Mouse (Mus musculus) myocyte (in vitro differentiated cells): ENCODE data around the gene Rbfox1. TPM values are rescaled to one million over a fixed set of nuclear protein-coding genes. Genes with fewer than 3 reads are reported as not detected.

Experiments used
- H3K27me3 ChIP-seq: one replicate; pipeline ENCODE4 v1.6.1; 2011; ENCODE audit not compliant: control insufficient read depth, insufficient read depth, insufficient read length
- H3K36me3 ChIP-seq: one replicate; pipeline ENCODE4 v1.6.1; 2011; ENCODE audit not compliant: control insufficient read depth, insufficient read depth
- H3K4me2 ChIP-seq: one replicate; pipeline ENCODE4 v1.6.1; 2011; ENCODE audit warnings: low read depth, control low read depth
- H3K4me3 ChIP-seq: one replicate; pipeline ENCODE4 v1.5.1; 2011; ENCODE audit warnings: mild to moderate bottlenecking, control low read depth, moderate library complexity
- H3K79me2 ChIP-seq: one replicate; pipeline ENCODE4 v1.6.1; 2011; ENCODE audit not compliant: control insufficient read depth, insufficient read depth
- H3ac ChIP-seq: one replicate; pipeline ENCODE4 v1.6.1; 2011; ENCODE audit not compliant: control insufficient read depth, insufficient read length
- CEBPB ChIP-seq: IDR thresholded peaks from 2 replicates; pipeline ENCODE4 v1.6.1; 2011; ENCODE audit warnings: mild to moderate bottlenecking, moderate library complexity; ENCODE audit not compliant: poor library complexity, insufficient read depth, severe bottlenecking
- E2F4 ChIP-seq: IDR thresholded peaks from one replicate; pipeline ENCODE4 v1.6.1; 2011; ENCODE audit warnings: mild to moderate bottlenecking, control low read depth, moderate library complexity; ENCODE audit not compliant: insufficient read depth
- MAX ChIP-seq: IDR thresholded peaks from one replicate; pipeline ENCODE4 v1.6.1; 2011; ENCODE audit warnings: low read depth, mild to moderate bottlenecking, control low read depth
- MYOD1 ChIP-seq, 3 experiments: IDR thresholded peaks; one replicate each; pipeline ENCODE4 v1.6.1; 2011; ENCODE audit warnings: control low read depth in 2 of 3, low read depth in 2 of 3, mild to moderate bottlenecking in 2 of 3, moderate library complexity in 1 of 3; ENCODE audit not compliant: insufficient read length in 2 of 3, control insufficient read depth in 1 of 3
- MYOG ChIP-seq, 3 experiments: IDR thresholded peaks; one replicate each; pipeline ENCODE4 v1.6.1; 2011; ENCODE audit warnings: control low read depth in 2 of 3, low read depth in 2 of 3, mild to moderate bottlenecking in 2 of 3; ENCODE audit not compliant: insufficient read length in 2 of 3, control insufficient read depth in 1 of 3, insufficient read depth in 1 of 3
- POLR2A ChIP-seq: IDR thresholded peaks from one replicate; pipeline ENCODE4 v1.6.1; 2011; ENCODE audit warnings: low read depth, mild to moderate bottlenecking, control low read depth, moderate library complexity; ENCODE audit not compliant: insufficient read length
- POLR2AphosphoS2 ChIP-seq: IDR thresholded peaks from one replicate; pipeline ENCODE4 v1.6.1; 2011; ENCODE audit warnings: low read depth, control low read depth; ENCODE audit not compliant: insufficient read length
- REST ChIP-seq: IDR thresholded peaks from one replicate; pipeline ENCODE4 v1.6.1; 2011; ENCODE audit warnings: mild to moderate bottlenecking, control low read depth, moderate library complexity; ENCODE audit not compliant: insufficient read depth, insufficient read length
- SRF ChIP-seq: IDR thresholded peaks from one replicate; pipeline ENCODE4 v1.6.1; 2011; ENCODE audit warnings: low read depth; ENCODE audit not compliant: control insufficient read depth, insufficient read length
- TCF12 ChIP-seq: IDR thresholded peaks from one replicate; pipeline ENCODE4 v1.6.1; 2011; ENCODE audit warnings: mild to moderate bottlenecking, control low read depth; ENCODE audit not compliant: poor library complexity, insufficient read depth, severe bottlenecking
- TCF3 ChIP-seq: IDR thresholded peaks from one replicate; pipeline ENCODE4 v1.6.1; 2011; ENCODE audit warnings: low read depth, control low read depth; ENCODE audit not compliant: insufficient read length
- USF1 ChIP-seq: IDR thresholded peaks from one replicate; pipeline ENCODE4 v1.6.1; 2011; ENCODE audit warnings: low read depth, mild to moderate bottlenecking, control low read depth, moderate library complexity
- polyA plus RNA-seq: library from polyadenylated mRNA; unstranded; fragments of >200 nt; fragmentation: generic; extraction: Trizol; gene quantifications from one replicate; pipeline ENCODE4 v1.2.1, GENCODE M21; 2012; ENCODE audit warnings: missing spikeins

Gene Rbfox1
- polyA plus RNA-seq, 1 experiment: 8.3 TPM

DNA sequence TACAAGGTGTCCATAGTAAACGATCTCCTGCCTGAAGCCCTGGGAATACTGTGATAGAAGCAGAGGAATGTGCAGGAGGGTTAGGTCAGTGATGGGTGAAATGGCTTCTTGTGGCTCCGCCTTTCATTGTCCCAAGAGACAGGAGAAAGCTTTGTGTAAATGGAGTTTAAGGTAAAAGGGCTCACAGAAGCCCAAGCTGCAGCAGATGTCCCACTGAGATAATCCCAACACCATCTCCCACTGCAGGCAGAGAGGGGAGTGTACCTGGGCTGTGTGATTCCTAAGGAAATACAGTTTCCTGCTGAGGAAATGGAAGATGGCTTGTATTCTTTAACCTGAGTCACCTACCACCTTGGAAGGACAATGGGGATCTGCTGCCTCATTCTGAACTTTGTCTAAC is 529.7 kb downstream of the Rbfox1 start:
- H3K36me3 ChIP-seq: no peaks in the 10 kb centered on the region
- no peak overlapping the region for H3K4me3 ChIP-seq
- H3K4me2 ChIP-seq: no peak overlapping the region
- no peak overlapping the region for H3ac ChIP-seq
- TF ChIP-seq USF1: no peak
- TF ChIP-seq CEBPB: no peak
- no peak for TF ChIP-seq MAX
- no peak for TF ChIP-seq TCF3
- no peak for TF ChIP-seq REST
- no peak for TF ChIP-seq POLR2AphosphoS2
- TF ChIP-seq MYOG (IDR thresholded peaks at IDR 0.05; ENCODE audit: control insufficient read depth in 1 of 3, insufficient read depth in 1 of 3, insufficient read length in 2 of 3, low read depth in 2 of 3): no peak
- no peak for TF ChIP-seq E2F4
- no peak for TF ChIP-seq SRF
- no peak for TF ChIP-seq POLR2A
- no peak for TF ChIP-seq TCF12
- H3K79me2 ChIP-seq: no peaks in the 10 kb centered on the region
- H3K27me3 ChIP-seq: no peaks in the 10 kb centered on the region

DNA sequence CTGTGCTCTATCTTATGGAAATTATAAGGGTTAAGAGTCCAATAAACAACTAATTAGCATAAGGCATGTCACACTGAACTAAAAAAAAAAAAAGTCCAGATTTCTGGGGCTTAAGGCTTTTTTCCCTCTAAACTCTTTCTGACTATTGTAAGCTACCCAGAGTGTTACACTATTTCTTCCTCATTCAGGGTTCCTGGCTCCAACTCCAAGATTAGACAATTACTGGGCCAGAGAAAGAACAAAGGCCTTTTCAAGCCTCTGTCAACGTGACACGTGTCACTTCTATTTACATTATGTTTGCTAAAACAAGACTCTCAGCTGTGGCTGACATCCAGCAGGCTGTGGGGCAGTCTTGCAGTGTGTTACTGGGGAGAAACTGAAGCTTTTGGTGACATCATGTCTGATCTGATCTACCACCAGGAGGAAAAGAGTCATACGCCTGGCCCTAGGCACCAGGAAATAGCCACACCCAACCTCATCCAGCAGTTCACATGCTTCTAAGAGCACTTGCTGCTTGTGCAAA is 536.5 kb downstream of the Rbfox1 start:
- TF ChIP-seq TCF12: no peak
- no peak for TF ChIP-seq MYOD1 (IDR thresholded peaks at IDR 0.05; ENCODE audit: control insufficient read depth in 1 of 3, insufficient read length in 2 of 3, low read depth in 2 of 3)
- TF ChIP-seq REST: no peak
- no peak for TF ChIP-seq TCF3
- no peak for TF ChIP-seq CEBPB
- no peak for TF ChIP-seq USF1
- no peak for TF ChIP-seq SRF
- TF ChIP-seq MAX: no peak
- TF ChIP-seq POLR2AphosphoS2: no peak
- TF ChIP-seq MYOG (IDR thresholded peaks at IDR 0.05; ENCODE audit: control insufficient read depth in 1 of 3, insufficient read depth in 1 of 3, insufficient read length in 2 of 3, low read depth in 2 of 3): no peak
- TF ChIP-seq POLR2A: no peak
- no peak for TF ChIP-seq E2F4
- no peak overlapping the region for H3K4me3 ChIP-seq

DNA sequence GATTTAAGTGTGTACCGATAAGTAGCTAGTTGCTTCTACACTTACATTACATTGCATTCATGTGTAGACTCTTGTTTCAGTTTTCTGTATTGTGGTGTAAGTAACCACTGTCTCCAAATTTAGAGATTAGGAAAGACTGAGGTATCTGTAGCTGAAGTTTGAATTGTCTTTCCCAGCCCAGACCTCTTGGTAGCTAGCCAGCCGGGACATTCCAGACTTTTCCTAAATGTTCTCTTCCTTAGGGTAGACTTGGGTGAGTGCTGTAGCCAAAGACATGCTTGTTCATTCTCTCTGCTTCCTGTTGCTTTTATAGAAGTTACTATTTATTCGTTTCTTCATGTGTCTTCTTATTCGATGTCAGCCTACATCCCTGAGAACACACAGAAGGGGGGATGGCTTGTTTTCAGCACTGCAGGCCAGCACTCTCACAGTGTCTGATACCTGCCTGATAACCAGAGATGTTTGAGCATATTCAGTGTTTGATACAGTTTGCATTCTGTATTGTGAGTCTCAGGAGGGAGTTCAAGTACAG is 538.8 kb downstream of the Rbfox1 start:
- no peak for TF ChIP-seq REST
- TF ChIP-seq SRF: no peak
- TF ChIP-seq MYOD1 (IDR thresholded peaks at IDR 0.05; ENCODE audit: control insufficient read depth in 1 of 3, insufficient read length in 2 of 3, low read depth in 2 of 3): no peak
- no peak for TF ChIP-seq CEBPB
- no peak for TF ChIP-seq MAX
- TF ChIP-seq POLR2AphosphoS2: no peak
- TF ChIP-seq E2F4: no peak
- no peak for TF ChIP-seq TCF3
- TF ChIP-seq TCF12: no peak
- TF ChIP-seq USF1: no peak
- no peak for TF ChIP-seq MYOG (IDR thresholded peaks at IDR 0.05; ENCODE audit: control insufficient read depth in 1 of 3, insufficient read depth in 1 of 3, insufficient read length in 2 of 3, low read depth in 2 of 3)
- no peak for TF ChIP-seq POLR2A
- no peaks in the 10 kb centered on the region for H3K79me2 ChIP-seq
- no peak overlapping the region for H3K4me2 ChIP-seq
- no peak overlapping the region for H3ac ChIP-seq
- no peaks in the 10 kb centered on the region for H3K36me3 ChIP-seq
- no peak overlapping the region for H3K4me3 ChIP-seq
- no peaks in the 10 kb centered on the region for H3K27me3 ChIP-seq

More for the DNA sequence above, 536.5 kb downstream of the Rbfox1 start:
- H3K36me3 ChIP-seq: no peaks in the 10 kb centered on the region
- no peaks in the 10 kb centered on the region for H3K79me2 ChIP-seq
- H3ac ChIP-seq: no peak overlapping the region
- no peak overlapping the region for H3K4me2 ChIP-seq
- no peaks in the 10 kb centered on the region for H3K27me3 ChIP-seq

DNA sequence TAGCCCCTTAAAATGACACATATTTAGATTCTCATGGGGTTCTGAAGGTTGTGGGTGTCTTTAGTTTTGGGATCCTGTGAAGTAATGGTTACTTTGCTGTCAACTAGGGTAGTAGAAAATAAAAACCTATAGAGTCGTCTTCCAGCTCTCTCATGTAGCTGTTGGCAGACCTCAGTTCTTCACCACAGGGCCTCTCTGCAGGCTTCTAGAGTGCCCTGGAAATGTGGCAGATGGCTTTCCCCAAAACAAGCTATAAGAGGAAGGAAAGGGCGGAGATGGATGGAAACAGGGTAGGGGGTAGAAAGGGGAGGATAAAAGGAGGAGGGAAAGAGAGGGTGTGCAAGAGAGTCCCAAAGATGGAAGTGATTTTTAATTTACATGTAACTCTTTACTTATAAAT is 539.6 kb downstream of the Rbfox1 start:
- no peak for TF ChIP-seq TCF3
- Histone ChIP-seq H3K4me3 (no peak overlapping the region), H3K79me2 (no peaks in the 10 kb centered on the region), H3K36me3 (no peaks in the 10 kb centered on the region), H3K27me3 (no peaks in the 10 kb centered on the region), H3K4me2 (no peak overlapping the region), H3ac (no peak overlapping the region)

DNA sequence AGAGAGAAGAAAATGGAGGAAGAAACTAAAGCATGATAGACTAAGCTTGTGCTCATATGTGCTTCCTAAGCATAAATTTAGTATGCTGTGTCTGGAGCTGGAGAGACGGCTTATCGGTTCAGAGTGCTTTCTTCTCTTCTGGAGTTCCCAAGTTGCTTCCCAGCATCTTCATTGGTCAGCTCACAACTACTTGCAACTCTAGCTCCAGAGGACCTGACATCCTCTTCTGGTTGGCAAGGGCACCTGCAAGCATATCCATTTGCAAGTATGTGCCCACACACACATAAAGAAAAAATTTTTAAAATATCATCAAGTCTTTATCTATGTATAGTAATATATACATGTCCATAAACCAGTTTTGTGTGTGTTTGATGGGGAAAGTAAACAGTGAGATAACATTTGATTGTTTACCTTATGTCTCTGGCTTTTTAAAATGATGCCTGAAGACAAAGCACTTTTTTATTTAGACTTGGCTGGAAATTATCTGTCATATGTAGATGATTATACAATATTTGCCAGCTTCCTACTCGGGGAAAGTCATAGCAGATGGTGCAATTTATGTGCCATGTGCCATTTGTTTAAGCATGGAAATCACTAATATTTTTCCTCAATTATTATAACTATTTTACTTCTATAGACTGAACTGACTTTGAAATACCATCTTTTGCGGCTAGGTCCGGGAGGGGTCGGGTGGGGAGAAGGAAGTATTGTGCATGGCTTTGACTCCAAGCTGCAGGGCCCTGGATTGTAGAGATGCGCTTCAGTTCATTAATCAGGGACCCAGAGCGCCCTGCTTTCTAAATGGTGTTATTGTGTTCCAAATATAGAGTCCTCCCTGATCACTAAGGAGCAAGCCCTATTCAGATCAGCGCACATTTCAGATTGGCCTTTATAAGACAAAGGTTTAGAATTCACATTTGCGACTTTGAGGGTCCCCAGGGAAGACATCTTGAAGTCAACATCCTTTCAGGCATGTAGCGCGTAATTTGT is 542.4 kb downstream of the Rbfox1 start:
- Histone ChIP-seq H3ac (no peak overlapping the region), H3K27me3 (no peaks in the 10 kb centered on the region), H3K4me3 (no peak overlapping the region), H3K4me2 (no peak overlapping the region), H3K79me2 (no peaks in the 10 kb centered on the region), H3K36me3 (no peaks in the 10 kb centered on the region)
- TF ChIP-seq POLR2A (no peak), TCF12 (no peak), USF1 (no peak), MAX (no peak), SRF (no peak), POLR2AphosphoS2 (no peak), TCF3 (no peak), MYOG (IDR thresholded peaks at IDR 0.05; ENCODE audit: control insufficient read depth in 1 of 3, insufficient read depth in 1 of 3, insufficient read length in 2 of 3, low read depth in 2 of 3) (no peak), CEBPB (no peak), REST (no peak), MYOD1 (IDR thresholded peaks at IDR 0.05; ENCODE audit: control insufficient read depth in 1 of 3, insufficient read length in 2 of 3, low read depth in 2 of 3) (no peak), E2F4 (no peak)
